Mouse (Mus musculus) splenic B cell, adult 2 months (primary cell): ENCODE measurements around the gene Gm20388.

Experiments
- DNase-seq: peaks from one replicate; pipeline ENCODE4 v3.0.0-alpha.2; 2011; ENCODE audit warnings: low read depth, low spot score
- H3K27me3 ChIP-seq: 2 replicates; pipeline ENCODE4 v1.6.1; 2012; ENCODE audit warnings: mild to moderate bottlenecking, low read length, moderate library complexity, mixed read lengths; ENCODE audit not compliant: control insufficient read depth, poor library complexity, insufficient read depth, severe bottlenecking
- H3K36me3 ChIP-seq: 2 replicates; pipeline ENCODE4 v1.6.1; 2012; ENCODE audit warnings: mild to moderate bottlenecking, low read length, moderate library complexity, mixed read lengths; ENCODE audit not compliant: control insufficient read depth, poor library complexity, insufficient read depth, severe bottlenecking

Gene Gm20388

DNA sequence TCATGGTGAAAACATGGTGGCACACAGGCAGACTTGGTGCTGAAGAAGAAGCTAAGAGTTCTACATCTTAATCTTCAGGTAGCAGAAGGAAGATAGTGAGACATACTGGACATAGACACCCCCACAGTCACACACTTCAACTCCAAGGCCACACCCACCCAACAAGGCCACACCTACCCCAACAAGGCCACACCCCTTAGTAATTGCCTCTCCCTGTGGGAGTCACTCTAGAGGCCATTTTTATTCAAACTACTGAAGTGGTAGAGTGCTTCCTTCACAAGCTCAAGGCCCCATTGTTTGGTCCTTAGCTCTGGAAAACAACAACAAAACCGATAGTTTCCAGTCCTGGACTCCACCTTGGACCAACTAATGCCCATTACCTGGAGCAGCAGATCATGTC is 235.4 kb downstream of the Gm20388 start:
- Histone ChIP-seq H3K27me3 (no peaks in the 10 kb centered on the region), H3K36me3 (no peaks in the 10 kb centered on the region)
- DNase-seq = no peak

DNA sequence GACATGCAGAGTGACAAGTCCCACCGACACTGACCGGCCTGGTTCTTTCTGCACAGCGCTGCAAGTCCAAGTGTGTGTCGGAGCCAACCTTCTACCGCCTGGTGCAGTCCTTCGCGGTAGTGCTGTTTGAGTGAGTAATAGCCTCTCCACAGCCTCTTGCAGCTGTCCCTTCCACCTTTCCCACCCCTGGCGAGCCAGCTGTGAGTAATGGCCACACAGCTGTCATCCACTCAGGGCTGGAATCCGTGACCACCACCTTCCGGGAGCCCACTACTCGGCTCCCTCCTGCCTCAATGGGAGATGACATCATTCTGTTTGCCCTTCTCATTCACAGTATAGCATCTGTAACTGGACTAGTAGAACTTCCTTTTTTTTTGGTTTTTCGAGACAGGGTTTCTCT is 239.4 kb downstream of the Gm20388 start:
- DNase-seq = no peak
- no peaks in the 10 kb centered on the region for H3K27me3 ChIP-seq
- no peaks in the 10 kb centered on the region for H3K36me3 ChIP-seq

DNA sequence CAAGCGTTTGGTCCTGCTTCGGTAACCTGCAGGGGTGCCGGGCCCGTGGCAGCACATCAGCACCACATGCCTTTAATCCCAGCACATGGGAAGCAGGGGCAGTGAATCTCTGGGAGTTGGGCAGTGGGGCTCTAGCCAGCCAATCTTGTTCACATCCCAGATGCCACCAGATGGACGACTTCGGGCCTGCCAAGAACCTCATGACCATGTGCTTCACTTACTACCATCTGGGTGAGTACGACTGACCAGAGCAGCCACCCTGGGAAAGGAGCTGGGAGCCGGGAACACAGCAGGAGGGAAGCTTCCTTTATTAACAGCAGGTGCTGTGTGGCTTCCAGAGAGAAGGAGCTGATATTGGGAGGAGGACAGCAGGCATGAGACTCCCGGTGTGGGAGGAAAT is 240.5 kb downstream of the Gm20388 start:
- no peak for DNase-seq
- no peaks in the 10 kb centered on the region for H3K27me3 ChIP-seq
- H3K36me3 ChIP-seq = no peaks in the 10 kb centered on the region

DNA sequence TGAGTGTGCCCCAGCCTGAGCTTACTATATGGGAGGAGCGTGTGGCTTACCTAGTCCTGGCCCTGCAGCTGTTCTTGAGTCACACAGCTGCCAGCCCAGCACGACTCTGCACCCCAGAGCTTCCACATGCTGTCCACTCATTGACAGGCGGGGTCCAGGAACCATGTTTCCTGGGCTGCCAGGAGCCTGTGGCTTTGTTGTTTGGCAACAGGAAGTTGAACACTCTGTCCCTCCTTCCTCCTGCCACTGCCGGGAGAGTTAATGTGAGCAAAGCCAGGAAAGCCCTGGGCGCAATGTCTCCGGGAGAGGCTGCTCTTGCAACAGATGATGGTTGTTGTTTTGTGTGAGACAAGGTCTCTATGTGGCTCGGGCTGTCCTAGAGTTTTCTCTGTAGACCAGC is 242.0 kb downstream of the Gm20388 start:
- DNase-seq = no peak
- H3K36me3 ChIP-seq = no peaks in the 10 kb centered on the region

DNA sequence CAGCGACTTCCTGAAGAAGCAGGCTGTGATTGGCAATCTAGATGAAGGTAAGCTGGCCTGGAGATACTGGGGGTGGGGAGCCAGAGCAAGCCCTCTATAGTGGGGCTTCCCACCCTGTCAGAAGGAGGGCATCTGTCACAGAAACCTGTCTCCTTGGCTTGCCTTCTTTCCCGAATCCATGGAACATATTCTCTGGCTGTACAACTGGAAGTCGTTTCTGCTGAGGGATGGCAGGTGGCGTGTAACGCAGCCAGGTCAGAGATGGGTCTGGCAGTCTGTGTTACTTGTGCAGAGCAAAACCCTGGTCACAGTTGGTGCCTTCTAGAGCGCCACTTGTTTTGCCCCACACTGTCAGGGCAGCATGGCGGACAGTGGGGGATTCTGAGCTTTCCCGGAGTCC is 249.7 kb downstream of the Gm20388 start:
- DNase-seq = no peak
- H3K27me3 ChIP-seq = no peaks in the 10 kb centered on the region
- no peaks in the 10 kb centered on the region for H3K36me3 ChIP-seq

More for the DNA sequence above, 242.0 kb downstream of the Gm20388 start:
- H3K27me3 ChIP-seq = no peaks in the 10 kb centered on the region

DNA sequence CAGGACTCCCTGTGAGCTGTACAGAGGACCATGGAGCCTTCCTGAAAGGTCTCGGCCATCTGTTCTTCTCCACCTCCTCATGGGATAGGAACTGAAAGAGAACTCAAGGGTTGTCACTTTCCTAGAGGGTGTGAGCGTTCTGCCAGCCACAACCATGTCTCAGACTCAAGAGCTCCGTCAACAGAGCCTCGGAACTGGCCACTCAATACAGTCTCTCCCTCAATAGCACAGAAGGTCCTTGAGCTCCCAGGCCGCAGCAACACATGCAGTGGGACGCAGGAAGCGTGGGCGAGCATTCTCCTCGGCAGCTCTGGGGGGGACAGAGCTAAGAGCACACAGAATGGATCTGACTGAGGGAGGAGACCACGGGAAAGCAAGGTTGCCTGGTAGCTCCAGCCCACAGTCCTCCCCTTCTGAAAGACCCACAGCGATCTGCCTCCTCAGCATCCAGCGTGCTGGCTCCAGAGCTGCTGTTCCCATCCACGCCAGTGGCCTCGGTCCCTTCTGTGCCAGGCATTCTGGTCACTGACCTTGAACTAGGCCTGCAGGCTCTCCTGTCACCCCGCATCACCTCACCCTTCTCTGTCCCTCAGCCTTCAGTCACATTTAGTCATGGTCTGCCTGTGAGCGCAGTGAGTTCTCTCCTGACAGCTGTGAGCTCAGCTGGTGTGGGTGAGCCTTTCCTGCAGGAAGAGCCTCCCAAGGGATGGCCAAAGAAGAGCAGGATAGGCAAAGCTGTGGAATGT is 251.2 kb downstream of the Gm20388 start:
- no peak for DNase-seq

DNA sequence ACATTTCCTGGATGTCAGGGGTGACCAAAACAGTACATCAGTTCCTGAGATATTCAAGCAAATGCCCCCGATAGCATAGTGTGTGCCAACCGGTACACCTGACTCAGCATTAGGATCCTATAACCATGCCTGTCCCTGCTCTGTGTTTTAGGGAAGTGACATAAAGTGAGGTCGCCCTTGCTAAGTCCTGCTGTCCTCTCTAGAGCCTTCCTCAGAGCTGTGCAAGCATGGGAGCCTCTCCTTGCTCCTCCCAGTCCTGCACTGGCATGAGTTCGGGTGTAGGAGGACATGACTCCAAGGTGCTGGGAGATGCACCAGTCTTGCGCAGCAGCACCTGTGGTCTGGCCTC is 251.7 kb downstream of the Gm20388 start:
- H3K27me3 ChIP-seq = no peaks in the 10 kb centered on the region
- DNase-seq = no peak
- H3K36me3 ChIP-seq = no peaks in the 10 kb centered on the region

More for the DNA sequence above, 251.2 kb downstream of the Gm20388 start:
- no peaks in the 10 kb centered on the region for H3K36me3 ChIP-seq
- no peaks in the 10 kb centered on the region for H3K27me3 ChIP-seq

DNA sequence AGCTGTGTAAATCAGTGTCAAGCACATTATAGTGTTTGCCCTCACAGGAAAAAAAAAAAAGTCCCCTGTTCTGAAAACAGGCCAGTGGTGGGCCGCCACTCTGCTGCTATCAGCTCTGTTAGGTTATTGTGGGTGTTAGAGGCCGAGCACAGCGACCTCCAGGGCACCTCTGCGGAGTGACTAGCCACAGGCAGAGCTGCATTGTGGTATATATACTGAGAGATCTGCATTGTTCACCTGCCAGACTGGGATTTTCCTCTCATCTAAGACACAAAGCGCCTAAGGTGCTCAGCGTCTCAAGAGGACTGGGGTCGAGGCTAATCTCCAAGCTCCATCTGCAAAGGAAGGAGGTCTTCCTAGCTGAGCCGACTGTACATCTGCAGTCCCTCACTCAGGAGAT is 252.7 kb downstream of the Gm20388 start:
- no peaks in the 10 kb centered on the region for H3K36me3 ChIP-seq
- DNase-seq = no peak

DNA sequence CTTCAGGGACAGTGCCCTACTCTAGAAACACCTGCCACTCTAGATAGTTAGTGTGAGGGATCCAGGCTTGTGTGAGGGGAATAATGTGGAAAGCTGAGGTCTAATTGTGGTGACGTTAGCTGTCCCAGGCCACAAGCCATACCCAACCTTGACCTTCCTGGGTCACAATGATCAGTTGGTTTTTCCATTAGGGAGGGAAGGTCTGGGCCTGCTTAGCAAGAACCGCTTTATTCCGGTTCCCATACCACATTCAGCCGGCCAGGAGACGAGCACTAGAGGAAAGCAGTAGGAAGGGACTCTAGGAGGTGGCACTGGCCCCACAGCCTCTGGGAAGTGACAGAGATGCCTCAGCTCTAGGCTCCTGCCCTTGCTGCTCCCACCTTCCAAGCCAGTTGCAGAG is 253.4 kb downstream of the Gm20388 start:
- Histone ChIP-seq H3K27me3 (no peaks in the 10 kb centered on the region), H3K36me3 (no peaks in the 10 kb centered on the region)
- no peak for DNase-seq

More for the DNA sequence above, 252.7 kb downstream of the Gm20388 start:
- H3K27me3 ChIP-seq = no peaks in the 10 kb centered on the region

DNA sequence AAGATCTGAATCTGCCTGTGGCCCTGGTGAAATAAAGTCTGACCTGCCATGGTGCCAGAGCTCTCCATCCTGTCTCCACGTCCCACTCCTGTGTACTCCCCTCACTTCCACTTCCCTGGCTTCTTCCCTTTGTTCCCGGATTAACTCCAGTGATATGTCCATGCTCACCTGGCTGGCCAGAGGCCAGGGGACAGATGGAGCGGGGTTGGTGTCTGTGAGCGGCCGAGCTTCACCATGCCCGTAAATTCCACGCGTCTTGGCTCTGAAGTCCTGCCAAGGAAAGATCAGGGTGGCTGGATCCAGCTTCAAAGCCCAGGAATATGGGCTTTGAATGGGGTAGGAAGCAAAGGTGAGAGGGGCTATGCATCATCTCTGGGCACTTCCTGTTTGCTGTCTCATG is 256.5 kb downstream of the Gm20388 start:
- Histone ChIP-seq H3K36me3 (no peaks in the 10 kb centered on the region), H3K27me3 (no peaks in the 10 kb centered on the region)
- DNase-seq = no peak

DNA sequence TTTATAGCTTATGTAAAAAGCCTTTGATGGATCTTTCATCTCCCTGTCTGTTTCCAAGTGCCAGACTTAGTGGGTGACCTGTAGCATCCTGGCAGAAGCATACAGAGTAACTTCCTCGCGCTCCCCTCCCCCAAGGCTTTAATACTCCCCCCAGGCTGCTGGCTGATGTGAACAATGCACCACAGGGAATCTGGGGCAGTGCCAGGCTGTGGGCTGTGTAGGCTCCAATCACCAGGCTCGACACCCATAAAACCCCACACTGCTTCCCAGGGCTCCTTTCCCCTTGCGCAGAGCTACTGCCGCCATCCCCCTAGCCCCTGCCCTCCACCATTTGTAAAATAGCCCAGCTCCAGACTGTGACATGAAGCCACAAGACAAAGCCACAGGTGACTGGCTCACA is 257.2 kb downstream of the Gm20388 start:
- Histone ChIP-seq H3K36me3 (no peaks in the 10 kb centered on the region), H3K27me3 (no peaks in the 10 kb centered on the region)
- no peak for DNase-seq

DNA sequence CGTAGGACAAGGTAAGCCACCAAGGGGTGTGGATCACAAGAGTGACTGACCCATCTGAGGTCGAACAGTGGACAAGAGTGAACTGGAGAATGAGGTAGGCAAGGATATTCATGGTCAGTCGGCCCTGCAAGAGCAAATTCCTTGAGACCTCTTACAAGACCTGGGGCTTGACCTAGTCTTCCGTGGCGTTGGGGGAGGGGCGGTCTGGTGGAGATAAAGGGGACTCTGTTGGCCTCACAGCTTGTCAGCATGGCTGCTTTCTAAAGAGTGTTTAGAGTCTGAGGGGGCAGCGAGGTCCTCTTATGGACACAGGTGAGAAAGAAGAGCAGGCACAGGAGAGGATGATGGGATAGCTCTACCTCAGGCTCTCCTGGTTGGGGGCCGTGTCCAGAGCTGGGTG is 258.5 kb downstream of the Gm20388 start:
- Histone ChIP-seq H3K36me3 (no peaks in the 10 kb centered on the region), H3K27me3 (no peaks in the 10 kb centered on the region)
- no peak for DNase-seq

DNA sequence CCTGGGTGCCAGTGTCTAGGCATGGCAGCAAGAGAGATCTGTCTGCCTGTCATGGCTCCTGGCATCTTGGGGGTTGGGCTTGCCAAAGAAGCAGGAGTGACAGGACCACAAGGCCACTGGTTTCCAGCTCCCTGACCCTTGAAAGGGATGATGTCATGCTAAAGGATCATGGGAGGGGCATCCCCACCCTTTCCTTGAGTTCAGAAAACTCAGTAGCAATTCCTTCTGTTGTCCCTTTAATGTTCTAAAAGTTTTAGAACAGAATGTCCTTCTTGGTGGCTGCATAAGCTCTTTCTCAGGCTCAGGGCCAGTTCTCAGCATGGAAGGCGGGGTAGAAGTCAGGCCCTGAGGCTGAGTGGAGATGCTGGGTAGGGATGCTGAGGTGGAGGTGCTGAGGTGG is 262.6 kb downstream of the Gm20388 start:
- DNase-seq = no peak
- no peaks in the 10 kb centered on the region for H3K36me3 ChIP-seq
- H3K27me3 ChIP-seq = no peaks in the 10 kb centered on the region

DNA sequence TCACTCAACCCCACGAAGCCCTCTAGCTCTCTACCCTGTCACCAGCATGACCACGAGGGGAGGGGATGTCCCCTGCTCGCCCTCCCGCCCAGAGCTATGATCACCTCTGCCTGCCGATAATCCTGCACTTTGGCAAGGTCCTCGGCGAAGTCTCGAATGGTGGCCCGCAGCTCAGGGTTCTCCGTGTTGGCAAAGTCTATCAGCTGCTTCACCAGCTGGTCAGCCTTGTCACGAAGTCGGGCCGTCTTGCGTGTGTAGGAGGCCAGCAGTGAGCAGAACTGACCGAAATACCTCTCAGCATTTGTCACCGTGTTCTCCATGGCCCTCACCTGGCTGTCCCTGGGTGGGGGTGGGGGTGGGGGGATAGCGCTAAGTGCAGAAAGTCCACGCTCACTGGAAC is 264.0 kb downstream of the Gm20388 start:
- no peak for DNase-seq
- no peaks in the 10 kb centered on the region for H3K36me3 ChIP-seq
- H3K27me3 ChIP-seq = no peaks in the 10 kb centered on the region

DNA sequence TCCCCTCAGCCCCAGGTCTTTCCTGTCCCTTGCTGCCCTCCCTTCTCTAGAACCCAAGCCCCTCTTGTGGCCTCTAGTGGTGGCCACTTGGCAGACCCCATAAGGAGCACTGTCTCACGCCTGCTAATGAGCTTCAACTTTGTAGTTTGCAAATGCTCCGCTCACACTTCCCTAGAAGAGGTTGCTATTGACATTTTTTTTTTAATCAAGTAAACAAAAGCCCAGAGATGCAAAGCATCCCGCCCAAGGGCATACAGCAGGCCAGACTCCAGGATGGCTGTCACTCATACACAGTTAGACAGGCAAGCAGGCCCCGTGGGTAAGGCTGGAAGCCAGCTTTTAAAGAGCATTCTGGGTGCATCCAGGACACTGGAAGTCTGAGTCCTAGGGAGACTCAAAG is 266.0 kb downstream of the Gm20388 start:
- no peak for DNase-seq
- H3K36me3 ChIP-seq = no peaks in the 10 kb centered on the region
- no peaks in the 10 kb centered on the region for H3K27me3 ChIP-seq
